Mouse (Mus musculus): ENCODE data around the gene Olfr1278. TPM values are rescaled to one million over a fixed set of nuclear protein-coding genes. Genes with fewer than 3 reads are reported as not detected.

The Olfr1278 gene
- not detected for total RNA-seq (2023)

DNA sequence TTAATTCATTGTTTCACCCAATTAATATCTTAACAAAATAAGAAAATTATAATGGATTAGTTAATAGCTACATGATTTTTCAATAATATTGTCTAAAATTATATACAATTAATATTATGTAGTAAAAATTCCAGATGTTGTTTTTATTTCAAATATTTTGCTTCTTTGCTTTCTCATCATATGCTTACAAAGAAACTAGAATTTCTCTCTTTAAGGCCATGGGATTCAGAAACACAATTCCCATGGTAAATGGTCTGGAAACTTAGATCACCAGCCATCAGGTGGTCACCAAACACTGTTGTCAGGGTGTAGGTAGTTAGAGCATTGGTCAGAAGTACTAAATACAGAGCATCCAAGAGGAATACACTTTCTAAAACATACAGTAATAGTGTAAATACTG lies at the start of gene Olfr1278:
TSS of gene Olfr1278 (plus strand) at position 301 of the 400 bp plus-strand sequence.

DNA sequence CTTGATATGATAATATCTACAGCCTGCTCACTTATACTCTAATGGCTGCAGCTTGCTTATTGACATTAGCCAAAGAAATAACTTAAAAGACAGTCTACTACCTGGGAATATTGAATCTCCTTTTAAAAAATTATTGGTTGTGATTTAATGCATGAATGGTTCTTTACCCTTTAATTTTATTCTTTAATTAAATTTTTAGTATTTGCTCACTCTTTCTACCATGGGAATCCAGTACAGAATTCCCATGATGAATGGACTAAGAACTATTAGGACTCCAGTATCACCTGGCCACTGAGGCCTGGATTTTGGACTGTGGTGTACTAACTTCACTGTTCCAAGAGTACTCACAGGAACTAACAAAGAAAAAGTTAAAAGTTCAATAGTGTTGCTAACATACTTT lies 35.7 kb upstream of the Olfr1278 start, which contains the start of gene Olfr1276:
TSS of gene Olfr1276 (plus strand) at position 301 of the 400 bp plus-strand sequence.

DNA sequence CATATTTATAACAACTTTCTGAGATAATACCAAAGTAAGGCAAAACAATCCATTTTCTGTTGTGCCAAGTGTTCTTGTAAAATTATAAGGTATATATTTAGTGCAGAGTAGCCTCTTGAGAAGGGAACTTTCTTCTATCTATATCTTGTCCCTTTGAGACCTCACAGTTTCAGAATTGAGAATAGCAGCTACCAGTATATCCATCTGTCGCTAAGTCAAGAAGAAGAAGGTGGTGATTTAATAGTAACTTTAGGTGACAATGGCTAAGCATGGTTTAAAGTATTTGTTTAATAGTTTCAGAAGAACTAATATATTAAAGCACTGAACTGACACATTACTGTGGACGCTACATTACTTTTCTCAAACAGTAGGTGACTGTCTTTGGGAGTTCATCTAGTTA lies 15.9 kb upstream of the Olfr1278 start, which contains the start of gene Olfr1277:
TSS of gene Olfr1277 (minus strand) at position 101 of the 400 bp plus-strand sequence.

DNA sequence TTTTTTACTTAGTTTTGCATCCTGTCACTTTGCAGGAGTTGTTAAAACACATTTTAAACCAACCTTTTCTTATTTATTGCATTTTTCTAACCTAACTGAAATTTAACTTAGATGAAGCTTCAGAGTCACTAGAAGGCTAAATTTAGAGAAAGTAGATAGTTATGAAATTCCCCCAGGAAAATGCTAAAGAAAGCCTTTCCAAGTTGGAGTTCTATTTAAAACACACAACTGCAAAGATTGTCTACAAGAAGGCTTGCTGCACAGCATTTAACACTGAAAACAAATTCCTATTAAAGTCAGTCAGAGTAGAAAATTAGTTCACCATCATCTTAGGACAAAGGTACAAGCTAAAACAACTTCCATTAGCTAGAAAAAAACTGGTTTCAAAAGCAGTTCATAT lies 10.4 kb downstream of the Olfr1278 start, which contains the start of gene Olfr1279:
TSS of gene Olfr1279 (plus strand) at position 262 of the 400 bp plus-strand sequence.

DNA sequence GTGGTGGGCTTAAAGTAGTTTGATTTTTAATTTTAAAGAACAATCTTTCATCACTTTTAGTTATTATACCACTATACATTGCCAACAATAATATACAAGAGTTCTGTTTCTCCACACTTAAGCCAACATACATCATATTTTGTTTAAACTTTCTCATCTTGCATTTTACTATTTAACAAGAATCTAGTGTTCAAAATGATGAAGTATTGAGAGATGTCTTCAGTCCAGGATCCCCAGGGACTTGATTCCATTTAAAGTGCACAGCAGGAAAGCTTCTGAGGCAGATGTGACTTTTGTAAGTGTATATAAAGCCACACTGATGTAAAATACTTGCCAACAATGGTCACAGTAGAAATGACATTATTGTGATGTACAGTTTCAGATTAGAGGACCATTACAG lies 23.8 kb downstream of the Olfr1278 start, which contains the start of gene Olfr1280:
TSS of gene Olfr1280 (plus strand) at position 301 of the 400 bp plus-strand sequence.

DNA sequence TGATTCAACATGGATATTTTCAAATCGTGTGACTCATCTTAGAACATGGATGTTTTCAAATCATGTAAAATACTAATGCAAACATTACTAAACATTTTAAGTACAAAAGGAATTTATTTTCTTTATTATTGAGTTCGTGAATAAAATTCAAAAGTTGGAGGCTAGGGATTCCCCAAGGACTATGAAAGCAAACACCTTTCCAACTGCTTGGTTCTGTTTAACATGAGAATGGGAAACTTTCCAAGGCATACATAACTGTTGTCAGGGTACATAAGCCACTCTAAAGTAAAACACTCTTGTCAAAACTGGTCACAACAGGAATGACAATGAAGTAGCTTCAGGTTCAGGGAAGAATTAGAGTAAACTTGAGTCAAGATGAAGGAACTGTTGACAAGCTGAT lies 36.3 kb downstream of the Olfr1278 start, which contains the start of gene Olfr1281:
TSS of gene Olfr1281 (plus strand) at position 301 of the 400 bp plus-strand sequence.

DNA sequence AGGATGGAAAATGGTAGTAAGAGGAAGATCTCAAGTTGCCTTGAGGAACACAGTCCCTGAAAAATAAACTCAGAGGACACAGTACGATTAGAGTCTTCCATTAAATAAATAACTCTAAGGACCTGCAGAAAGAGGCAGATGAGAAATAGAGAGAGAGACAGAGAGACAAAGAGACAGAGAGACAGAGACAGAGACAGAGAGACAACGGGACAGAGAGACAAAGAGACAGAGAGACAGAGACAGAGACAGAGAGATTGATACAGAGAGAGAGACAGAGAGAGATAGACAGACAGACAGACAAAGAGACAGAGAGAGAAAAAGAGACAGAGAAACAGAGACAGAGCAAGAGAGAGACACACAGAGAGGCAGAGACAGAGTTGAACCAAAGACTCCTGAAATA lies 46.0 kb downstream of the Olfr1278 start, which contains the start of gene Olfr1282:
TSS of gene Olfr1282 (minus strand) at position 101 of the 400 bp plus-strand sequence.

Other genes with a start within 250 kb of the Olfr1278 start
- not detected for gene Gm13941, start 184.2 kb upstream of the Olfr1278 start, total RNA-seq (2023)
- gene Gm15130, start 137.2 kb upstream of the Olfr1278 start, total RNA-seq (2023) = not detected
- gene 4930430A15Rik, start 60.5 kb upstream of the Olfr1278 start, total RNA-seq (2023) = not detected
- not detected for gene Olfr1275, start 54.9 kb upstream of the Olfr1278 start, total RNA-seq (2023)
- not detected for gene Olfr1276, start 35.6 kb upstream of the Olfr1278 start, total RNA-seq (2023)
- gene Olfr1277, start 16.0 kb upstream of the Olfr1278 start, total RNA-seq (2023) = not detected
- gene Olfr1279, start 10.5 kb downstream of the Olfr1278 start, total RNA-seq (2023) = not detected
- gene Olfr1280, start 23.9 kb downstream of the Olfr1278 start, total RNA-seq (2023) = not detected
- gene Olfr1281, start 36.4 kb downstream of the Olfr1278 start, total RNA-seq (2023) = not detected
- not detected for gene Olfr1282, start 45.9 kb downstream of the Olfr1278 start, total RNA-seq (2023)
- not detected for gene Olfr1283, start 76.7 kb downstream of the Olfr1278 start, total RNA-seq (2023)
- not detected for gene Olfr1284, start 85.4 kb downstream of the Olfr1278 start, total RNA-seq (2023)
- gene Olfr1286, start 133.0 kb downstream of the Olfr1278 start, total RNA-seq (2023) = not detected
- gene Olfr1287, start 159.0 kb downstream of the Olfr1278 start, total RNA-seq (2023) = not detected
- not detected for gene Olfr1288, start 184.0 kb downstream of the Olfr1278 start, total RNA-seq (2023)
- not detected for gene Olfr1289, start 190.7 kb downstream of the Olfr1278 start, total RNA-seq (2023)
- not detected for gene Olfr1290, start 203.7 kb downstream of the Olfr1278 start, total RNA-seq (2023)
- not detected for gene Olfr1291-ps1, start 207.0 kb downstream of the Olfr1278 start, total RNA-seq (2023)
- not detected for gene Olfr1293-ps, start 235.1 kb downstream of the Olfr1278 start, total RNA-seq (2023)